Mouse (Mus musculus): ENCODE data around the gene Ift22. TPM values are rescaled to one million over a fixed set of nuclear protein-coding genes. Genes with fewer than 3 reads are reported as not detected.
A peak's percentile ranks its signal among the peaks of the same experiment; 100 is the strongest.

The Ift22 gene
- polyA plus RNA-seq, 1 experiment = 58.7 TPM

DNA sequence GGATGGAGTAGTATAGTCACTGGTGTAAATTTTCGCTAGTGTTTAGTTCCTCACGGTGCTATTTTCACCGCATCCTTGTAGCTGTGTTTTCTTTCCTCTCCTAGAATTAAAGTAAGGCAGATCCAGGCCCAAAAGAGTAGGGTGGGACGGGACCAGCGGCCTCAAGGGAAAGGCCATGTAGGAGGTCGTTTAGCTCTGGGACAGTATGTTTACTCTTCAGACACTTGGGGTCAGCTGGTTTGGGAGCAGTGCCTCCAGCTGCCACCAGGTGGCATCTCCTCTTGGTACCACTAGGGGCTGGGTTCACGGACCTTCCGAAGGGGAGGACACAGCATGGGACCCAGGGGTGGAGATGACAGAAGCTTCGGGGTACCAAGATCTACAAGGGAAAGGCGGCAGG is 54.6 kb downstream of the Ift22 start:
- H3K4me1 ChIP-seq (ENCODE audit: control insufficient read depth, insufficient read depth, low read length) = peaks cover 9% of the 10 kb centered on the region; the same call in 1 of the 2 replicates
- H3K27ac ChIP-seq (ENCODE audit: insufficient read depth, low read length) = peak overlapping the region; percentile 79
- peak overlapping the region; percentile 99 for H3K4me3 ChIP-seq (replicated peaks; ENCODE audit: insufficient read depth, low read depth, low read length)
- peak; percentile 76 to 84 for DNase-seq
- under 1% methylated on average over 10 of the region's 10 CpGs for WGBS
- TF ChIP-seq POLR2A (IDR thresholded peaks at IDR 0.05; ENCODE audit: borderline replicate concordance, insufficient read depth, low read length) = no peak
- peak; percentile 87 for TF ChIP-seq CTCF (IDR thresholded peaks at IDR 0.05; ENCODE audit: borderline replicate concordance, insufficient read depth, low read depth, low read length)
- no peaks in the 10 kb centered on the region for H3K27me3 ChIP-seq (ENCODE audit: control insufficient read depth, insufficient read depth, low read length)

DNA sequence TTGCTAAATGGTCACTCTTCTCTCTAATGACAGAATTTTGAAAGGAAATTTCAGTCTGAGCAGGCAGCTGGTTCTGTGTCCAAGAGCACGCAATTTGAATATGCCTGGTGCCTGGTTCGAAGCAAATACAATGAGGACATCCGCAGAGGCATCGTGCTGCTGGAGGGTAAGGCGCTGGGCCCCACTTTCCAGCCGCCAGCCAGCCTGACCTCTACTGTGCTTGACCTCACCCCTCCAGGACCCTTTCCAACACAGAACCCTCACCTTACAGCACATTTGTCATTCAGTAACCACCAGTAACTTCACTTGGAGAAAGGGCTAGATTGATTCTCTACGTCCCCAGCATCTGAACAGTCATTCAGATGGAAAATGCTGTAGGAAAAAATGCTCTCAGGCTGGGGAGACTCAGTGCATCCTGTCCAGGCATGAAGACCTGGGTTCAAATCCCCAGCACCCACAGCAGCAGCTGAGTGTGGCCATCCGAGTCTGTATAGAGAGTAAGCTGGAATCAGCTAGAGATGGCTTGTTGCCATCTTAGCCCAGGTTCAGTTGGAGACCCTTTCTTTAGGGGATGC is 55.1 kb downstream of the Ift22 start:
- TF ChIP-seq CTCF (IDR thresholded peaks at IDR 0.05; ENCODE audit: borderline replicate concordance, insufficient read depth, low read depth, low read length) (no peak), POLR2A (IDR thresholded peaks at IDR 0.05; ENCODE audit: borderline replicate concordance, insufficient read depth, low read length) (no peak)
- WGBS = 64% methylated on average over 8 of the region's 8 CpGs
- DNase-seq = no peak
- peak overlapping the region; percentile 40; the same call in 1 of the 2 replicates for H3K27ac ChIP-seq (ENCODE audit: insufficient read depth, low read length)
- H3K27me3 ChIP-seq (ENCODE audit: control insufficient read depth, insufficient read depth, low read length) = no peaks in the 10 kb centered on the region
- peak overlapping the region; percentile 99 for H3K4me3 ChIP-seq (replicated peaks; ENCODE audit: insufficient read depth, low read depth, low read length)
- H3K4me1 ChIP-seq (ENCODE audit: control insufficient read depth, insufficient read depth, low read length) = peaks cover 9% of the 10 kb centered on the region; the same call in 1 of the 2 replicates

Other genes starting within 250 kb of the Ift22 start
- gene Myl10, start 215.0 kb upstream of the Ift22 start, polyA plus RNA-seq (2012; rRNA removed) = not detected in 2 replicates
- 3.2 and 4.0 TPM in 2 replicates for gene Col26a1, start 24.9 kb upstream of the Ift22 start, polyA plus RNA-seq (2012; rRNA removed)
- gene Fis1, start 45.1 kb downstream of the Ift22 start, polyA plus RNA-seq (2012; rRNA removed) = 408 and 473 TPM in 2 replicates
- 0.21 and 0.25 TPM in 2 replicates for gene Cldn15, start 58.5 kb downstream of the Ift22 start, polyA plus RNA-seq (2012; rRNA removed)
- gene Plod3, start 78.9 kb downstream of the Ift22 start, polyA plus RNA-seq (2012; rRNA removed) = 38.6 and 39.7 TPM in 2 replicates
- gene Znhit1, start 79.9 kb downstream of the Ift22 start, polyA plus RNA-seq (2012; rRNA removed) = 86.8 and 95.4 TPM in 2 replicates
- 62.1 and 65.4 TPM in 2 replicates for gene Vgf, start 118.2 kb downstream of the Ift22 start, polyA plus RNA-seq (2012; rRNA removed)
- gene Ap1s1, start 138.0 kb downstream of the Ift22 start, polyA plus RNA-seq (2012; rRNA removed) = 147 and 168 TPM in 2 replicates
- gene Serpine1, start 164.1 kb downstream of the Ift22 start, polyA plus RNA-seq (2012; rRNA removed) = 0.38 and 0.48 TPM in 2 replicates
- gene Trim56, start 208.1 kb downstream of the Ift22 start, polyA plus RNA-seq (2012; rRNA removed) = 1.9 TPM in 2 replicates
- gene Muc3, start 241.2 kb downstream of the Ift22 start, polyA plus RNA-seq (2012; rRNA removed) = not detected in 2 replicates